Mouse (Mus musculus): ENCODE results near the gene Otop3. TPM values are rescaled to one million over a fixed set of nuclear protein-coding genes. Genes with fewer than 3 reads are reported as not detected.

Otop3 gene
- polyA plus RNA-seq, 1 experiment from 2014 or later, result not detected

DNA sequence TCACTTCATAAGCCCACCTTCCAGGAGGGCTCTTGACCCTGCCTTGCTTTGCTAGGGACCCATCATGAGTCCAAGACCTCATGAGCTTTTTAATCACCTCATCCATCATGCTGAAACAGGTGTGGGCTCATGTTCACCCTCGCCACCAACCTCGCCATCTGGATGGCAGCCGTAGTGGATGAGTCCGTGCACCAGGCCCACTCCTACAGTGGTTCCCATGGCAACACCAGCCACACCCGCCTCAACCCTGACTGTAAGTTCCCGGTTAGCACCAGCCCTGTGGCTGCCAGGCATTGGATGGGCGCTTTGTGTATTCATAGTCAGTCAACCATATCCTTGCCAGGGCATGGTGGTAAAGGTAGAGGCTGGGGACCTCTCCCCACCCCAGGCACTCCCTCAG is 7.8 kb upstream of the Otop3 start:
- H3K36me3 ChIP-seq (ENCODE audit: control insufficient read depth, insufficient read depth, low read length), result no peaks in the 10 kb centered on the region
- WGBS, result 51% methylated on average over 7 of the region's 7 CpGs
- 0 out of 2 replicates have a peak, but pooled peaks cover 2% of the 10 kb centered on the region for H3K4me1 ChIP-seq (ENCODE audit: control insufficient read depth, insufficient read depth, low read length)
- DNase-seq (ENCODE audit: low spot score) (peak; percentile 27), ATAC-seq (ENCODE audit: insufficient number of reproducible peaks, low FRiP score, low TSS enrichment, low read depth) (no peak)
- H3K27ac ChIP-seq (replicated peaks; ENCODE audit: low read depth, low read length), result no peak overlapping the region
- no peaks in the 10 kb centered on the region for H3K9me3 ChIP-seq (ENCODE audit: control insufficient read depth, low read length)
- no peak overlapping the region for H3K9ac ChIP-seq (ENCODE audit: low read length)
- peaks cover 30% of the 10 kb centered on the region for H3K27me3 ChIP-seq (ENCODE audit: control insufficient read depth, insufficient read depth, low read length)
- no peak overlapping the region for H3K4me3 ChIP-seq (ENCODE audit: low read depth, low read length)
- no peak overlapping the region for H3K4me2 ChIP-seq (ENCODE audit: low read depth, severe bottlenecking)

DNA sequence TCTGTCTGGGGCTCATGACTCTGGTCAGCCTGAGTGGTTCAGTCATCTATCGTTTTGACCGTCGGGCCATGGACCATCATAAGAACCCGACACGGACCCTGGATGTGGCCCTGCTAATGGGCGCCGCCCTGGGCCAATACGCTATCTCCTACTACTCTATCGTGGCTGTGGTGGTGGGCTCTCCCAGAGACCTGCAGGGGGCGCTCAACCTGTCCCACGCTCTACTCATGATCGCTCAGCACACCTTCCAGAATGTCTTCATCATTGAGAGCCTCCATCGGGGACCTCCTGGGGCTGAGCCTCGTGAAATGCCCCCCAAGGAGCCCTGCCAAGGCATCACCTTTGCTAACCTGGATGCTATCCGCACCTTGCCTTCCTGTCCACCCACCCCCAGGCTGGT is 5.2 kb upstream of the Otop3 start:
- no peaks in the 10 kb centered on the region for H3K36me3 ChIP-seq (ENCODE audit: control insufficient read depth, insufficient read depth, low read length)
- 71% methylated on average over 15 of the region's 15 CpGs for WGBS
- no peaks in the 10 kb centered on the region for H3K4me1 ChIP-seq (ENCODE audit: control insufficient read depth, insufficient read depth, low read length)
- no peak for ATAC-seq (ENCODE audit: insufficient number of reproducible peaks, low FRiP score, low TSS enrichment, low read depth)
- no peak overlapping the region for H3K4me3 ChIP-seq (ENCODE audit: low read depth, low read length)
- H3K4me2 ChIP-seq (ENCODE audit: low read depth, severe bottlenecking), result no peak overlapping the region
- no peak overlapping the region for H3K9ac ChIP-seq (ENCODE audit: low read length)
- no peaks in the 10 kb centered on the region for H3K9me3 ChIP-seq (ENCODE audit: control insufficient read depth, low read length)
- no peak overlapping the region for H3K27ac ChIP-seq (replicated peaks; ENCODE audit: low read depth, low read length)
- no peak for DNase-seq (ENCODE audit: low spot score)
- peaks cover 13% of the 10 kb centered on the region for H3K27me3 ChIP-seq (ENCODE audit: control insufficient read depth, insufficient read depth, low read length)

DNA sequence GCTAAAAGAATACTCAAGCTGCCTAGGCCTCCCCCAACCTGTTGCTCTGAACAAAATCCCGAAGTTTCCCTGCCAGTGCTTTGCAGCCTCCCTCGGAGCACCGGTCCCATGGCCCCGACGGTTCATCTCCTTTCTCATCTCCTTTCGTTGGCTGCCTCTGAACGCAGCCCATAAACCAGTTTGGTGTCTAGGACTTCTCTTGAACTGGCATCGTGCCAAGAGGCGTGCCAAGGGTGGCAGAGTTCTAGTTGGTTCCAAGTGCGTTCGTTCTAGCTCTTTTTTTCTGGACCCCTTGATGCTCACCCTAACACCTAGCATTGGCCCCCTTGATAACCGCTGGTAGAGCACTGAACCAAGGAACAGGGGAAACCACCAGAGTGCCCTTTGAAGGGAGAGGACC is 692 bp downstream of the Otop3 start:
- 58% methylated on average over 12 of the region's 12 CpGs for WGBS
- Histone ChIP-seq H3K4me2 (ENCODE audit: low read depth, severe bottlenecking) (no peak overlapping the region), H3K9me3 (ENCODE audit: control insufficient read depth, low read length) (no peaks in the 10 kb centered on the region), H3K27me3 (ENCODE audit: control insufficient read depth, insufficient read depth, low read length) (peaks cover 34% of the 10 kb centered on the region), H3K9ac (ENCODE audit: low read length) (no peak overlapping the region), H3K27ac (replicated peaks; ENCODE audit: low read depth, low read length) (no peak overlapping the region), H3K4me3 (ENCODE audit: low read depth, low read length) (no peak overlapping the region), H3K36me3 (ENCODE audit: control insufficient read depth, insufficient read depth, low read length) (no peaks in the 10 kb centered on the region), H3K4me1 (ENCODE audit: control insufficient read depth, insufficient read depth, low read length) (no peaks in the 10 kb centered on the region)
- ATAC-seq (ENCODE audit: insufficient number of reproducible peaks, low FRiP score, low TSS enrichment, low read depth) (no peak), DNase-seq (ENCODE audit: low spot score) (no peak)

DNA sequence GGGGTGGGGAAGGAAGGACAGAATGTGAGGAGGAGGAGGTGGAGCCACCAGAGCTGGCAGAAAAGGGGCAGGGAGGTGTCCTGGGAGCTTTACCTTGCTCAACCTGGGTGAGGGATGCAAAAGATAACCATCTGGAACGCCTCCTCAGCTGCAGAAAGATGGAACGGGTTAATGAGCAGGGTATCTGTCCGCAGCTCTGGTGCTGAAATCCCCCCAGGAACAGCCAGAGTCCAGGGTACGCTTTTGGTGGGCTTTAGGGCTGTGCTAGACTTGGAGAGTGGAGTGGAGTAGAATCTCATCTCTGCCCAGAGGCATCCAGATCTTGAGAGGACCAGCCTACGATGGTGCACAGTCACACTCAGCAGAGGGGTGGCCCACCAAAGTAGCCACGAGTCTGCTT is 1.6 kb downstream of the Otop3 start:
- 18% methylated on average over 6 of the region's 6 CpGs for WGBS
- H3K4me3 ChIP-seq (ENCODE audit: low read depth, low read length), result no peak overlapping the region
- no peaks in the 10 kb centered on the region for H3K36me3 ChIP-seq (ENCODE audit: control insufficient read depth, insufficient read depth, low read length)
- no peak overlapping the region for H3K27ac ChIP-seq (replicated peaks; ENCODE audit: low read depth, low read length)
- no peak overlapping the region for H3K4me2 ChIP-seq (ENCODE audit: low read depth, severe bottlenecking)
- no peak for ATAC-seq (ENCODE audit: insufficient number of reproducible peaks, low FRiP score, low TSS enrichment, low read depth)
- H3K27me3 ChIP-seq (ENCODE audit: control insufficient read depth, insufficient read depth, low read length), result peaks cover 34% of the 10 kb centered on the region
- H3K4me1 ChIP-seq (ENCODE audit: control insufficient read depth, insufficient read depth, low read length), result no peaks in the 10 kb centered on the region
- no peaks in the 10 kb centered on the region for H3K9me3 ChIP-seq (ENCODE audit: control insufficient read depth, low read length)
- DNase-seq (ENCODE audit: low spot score), result peak; percentile 73
- no peak overlapping the region for H3K9ac ChIP-seq (ENCODE audit: low read length)

DNA sequence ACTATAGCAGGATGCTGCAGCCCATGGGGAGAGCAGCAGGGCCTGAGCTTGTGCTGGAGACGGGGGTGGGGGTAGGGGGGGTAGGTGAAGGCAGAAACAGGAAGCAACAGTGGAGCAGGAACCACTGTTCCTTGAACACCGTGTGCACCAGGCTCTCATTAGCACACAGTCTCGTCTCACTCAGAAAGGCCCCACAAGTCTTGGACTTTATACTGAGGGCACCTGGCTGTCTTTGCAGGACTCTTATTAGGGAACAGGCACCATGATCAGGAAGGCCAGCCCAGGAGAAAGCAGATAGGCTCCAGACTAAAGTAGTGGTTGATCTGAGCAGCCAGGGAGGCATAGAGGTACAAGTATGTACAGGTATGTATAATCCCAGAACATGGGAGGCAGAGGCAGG is 2.8 kb downstream of the Otop3 start:
- Histone ChIP-seq H3K36me3 (ENCODE audit: control insufficient read depth, insufficient read depth, low read length) (no peaks in the 10 kb centered on the region), H3K4me2 (ENCODE audit: low read depth, severe bottlenecking) (no peak overlapping the region), H3K27ac (replicated peaks; ENCODE audit: low read depth, low read length) (no peak overlapping the region), H3K27me3 (ENCODE audit: control insufficient read depth, insufficient read depth, low read length) (peaks cover 34% of the 10 kb centered on the region), H3K9ac (ENCODE audit: low read length) (no peak overlapping the region), H3K4me1 (ENCODE audit: control insufficient read depth, insufficient read depth, low read length) (no peaks in the 10 kb centered on the region), H3K4me3 (ENCODE audit: low read depth, low read length) (no peak overlapping the region), H3K9me3 (ENCODE audit: control insufficient read depth, low read length) (no peaks in the 10 kb centered on the region)
- ATAC-seq (ENCODE audit: insufficient number of reproducible peaks, low FRiP score, low TSS enrichment, low read depth) (no peak), DNase-seq (ENCODE audit: low spot score) (no peak)
- 55% methylated on average over 3 of the region's 3 CpGs for WGBS

DNA sequence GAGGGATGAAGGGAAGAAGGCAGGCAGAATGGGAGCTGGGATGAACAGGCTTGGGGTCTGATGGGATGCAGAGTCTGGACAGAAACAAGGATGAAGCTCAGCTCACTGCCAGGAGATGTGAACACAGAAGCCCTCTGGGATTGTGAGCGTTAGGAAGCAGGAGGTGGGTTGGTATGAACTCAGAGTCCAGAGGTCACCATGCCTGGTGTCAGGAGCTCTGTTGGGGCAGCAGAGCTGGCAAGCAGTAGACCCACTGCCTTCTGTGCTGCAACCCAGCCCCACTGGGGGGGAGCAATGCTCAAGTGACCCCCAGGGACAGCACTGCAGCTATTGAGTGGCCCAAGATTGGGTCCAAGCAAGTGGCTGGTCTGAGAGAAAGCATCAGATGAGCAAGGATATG is 3.3 kb downstream of the Otop3 start:
- Histone ChIP-seq H3K4me1 (ENCODE audit: control insufficient read depth, insufficient read depth, low read length) (no peaks in the 10 kb centered on the region), H3K36me3 (ENCODE audit: control insufficient read depth, insufficient read depth, low read length) (no peaks in the 10 kb centered on the region), H3K4me3 (ENCODE audit: low read depth, low read length) (no peak overlapping the region), H3K9me3 (ENCODE audit: control insufficient read depth, low read length) (no peaks in the 10 kb centered on the region), H3K27me3 (ENCODE audit: control insufficient read depth, insufficient read depth, low read length) (peaks cover 34% of the 10 kb centered on the region), H3K4me2 (ENCODE audit: low read depth, severe bottlenecking) (no peak overlapping the region), H3K9ac (ENCODE audit: low read length) (no peak overlapping the region), H3K27ac (replicated peaks; ENCODE audit: low read depth, low read length) (no peak overlapping the region)
- ATAC-seq (ENCODE audit: insufficient number of reproducible peaks, low FRiP score, low TSS enrichment, low read depth) (no peak), DNase-seq (ENCODE audit: low spot score) (no peak)
- WGBS, result 75% methylated on average over 1 of the region's 1 CpGs

DNA sequence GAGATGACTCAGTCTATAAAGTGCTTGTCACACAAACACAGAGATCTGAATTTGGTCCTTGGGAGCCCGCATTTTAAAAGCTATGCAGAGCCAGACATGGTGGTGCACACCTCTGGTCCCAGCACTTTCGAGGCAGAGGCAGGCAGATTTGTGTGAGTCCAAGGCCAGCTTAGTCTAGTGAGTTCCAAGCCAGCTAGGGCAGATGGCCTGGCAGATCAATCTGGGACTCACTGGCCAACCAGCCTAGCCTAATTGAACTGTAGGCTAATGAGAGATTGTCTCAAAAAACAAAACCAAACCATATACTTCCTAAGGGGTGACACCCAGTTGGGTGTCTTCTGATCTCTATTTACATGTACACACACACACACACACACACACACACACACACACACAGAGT is 6.7 kb downstream of the Otop3 start:
- DNase-seq (ENCODE audit: low spot score) (no peak), ATAC-seq (ENCODE audit: insufficient number of reproducible peaks, low FRiP score, low TSS enrichment, low read depth) (no peak)
- Histone ChIP-seq H3K4me3 (ENCODE audit: low read depth, low read length) (no peak overlapping the region), H3K4me1 (ENCODE audit: control insufficient read depth, insufficient read depth, low read length) (peaks cover 17% of the 10 kb centered on the region), H3K36me3 (ENCODE audit: control insufficient read depth, insufficient read depth, low read length) (no peaks in the 10 kb centered on the region), H3K4me2 (ENCODE audit: low read depth, severe bottlenecking) (no peak overlapping the region), H3K9me3 (ENCODE audit: control insufficient read depth, low read length) (no peaks in the 10 kb centered on the region), H3K9ac (ENCODE audit: low read length) (no peak overlapping the region), H3K27ac (replicated peaks; ENCODE audit: low read depth, low read length) (no peak overlapping the region), H3K27me3 (ENCODE audit: control insufficient read depth, insufficient read depth, low read length) (peaks cover 7% of the 10 kb centered on the region)
- 64% methylated on average over 2 of the region's 2 CpGs for WGBS

DNA sequence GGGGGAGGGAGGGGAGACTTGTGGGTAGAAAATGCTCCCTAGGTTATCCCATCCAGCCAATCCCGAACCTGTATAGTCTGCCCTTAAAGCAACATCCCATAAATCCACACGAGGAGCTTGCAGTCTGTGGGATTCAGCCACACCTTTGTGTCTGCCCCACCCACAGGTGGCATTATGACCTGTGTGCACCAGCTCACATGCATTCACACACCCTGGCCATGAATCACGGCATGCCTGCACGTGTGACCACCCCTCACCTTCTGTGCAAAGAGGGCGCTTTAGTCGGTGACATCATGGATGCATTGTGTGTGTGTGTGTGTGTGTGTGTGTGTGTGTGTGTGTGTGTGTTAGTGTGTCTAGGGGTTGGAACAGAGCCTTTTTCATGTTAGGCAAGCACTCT is 7.3 kb downstream of the Otop3 start:
- peaks cover 23% of the 10 kb centered on the region for H3K4me1 ChIP-seq (ENCODE audit: control insufficient read depth, insufficient read depth, low read length)
- WGBS, result 77% methylated on average over 6 of the region's 6 CpGs
- H3K4me3 ChIP-seq (ENCODE audit: low read depth, low read length), result no peak overlapping the region
- DNase-seq (ENCODE audit: low spot score) (no peak), ATAC-seq (ENCODE audit: insufficient number of reproducible peaks, low FRiP score, low TSS enrichment, low read depth) (no peak)
- H3K4me2 ChIP-seq (ENCODE audit: low read depth, severe bottlenecking), result no peak overlapping the region
- peaks cover 5% of the 10 kb centered on the region; the same call in 1 of the 2 replicates for H3K27me3 ChIP-seq (ENCODE audit: control insufficient read depth, insufficient read depth, low read length)
- H3K27ac ChIP-seq (replicated peaks; ENCODE audit: low read depth, low read length), result no peak overlapping the region
- H3K9me3 ChIP-seq (ENCODE audit: control insufficient read depth, low read length), result no peaks in the 10 kb centered on the region
- H3K9ac ChIP-seq (ENCODE audit: low read length), result no peak overlapping the region
- H3K36me3 ChIP-seq (ENCODE audit: control insufficient read depth, insufficient read depth, low read length), result no peaks in the 10 kb centered on the region

DNA sequence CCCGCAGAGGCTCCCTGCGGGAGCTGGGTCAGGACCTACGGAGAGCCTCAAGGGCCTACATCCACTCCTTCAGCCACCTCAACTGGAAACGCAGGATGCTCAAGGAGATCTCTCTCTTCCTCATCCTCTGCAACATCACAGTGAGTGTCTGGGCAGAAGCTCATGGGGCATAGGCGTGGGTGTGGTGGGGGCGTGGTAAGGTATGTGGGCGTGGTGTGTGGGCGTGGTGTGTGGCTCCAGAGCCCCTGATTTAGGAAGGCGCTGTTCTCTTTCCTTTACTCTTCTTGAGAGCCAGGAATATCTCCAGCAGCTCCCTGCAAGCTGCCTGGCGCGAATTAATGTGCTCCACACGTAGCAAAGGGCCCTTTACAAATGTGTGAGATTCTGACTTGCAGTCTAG is 10.4 kb downstream of the Otop3 start:
- H3K27me3 ChIP-seq (ENCODE audit: control insufficient read depth, insufficient read depth, low read length), result no peaks in the 10 kb centered on the region
- H3K9ac ChIP-seq (ENCODE audit: low read length), result no peak overlapping the region
- 9% methylated on average over 12 of the region's 12 CpGs for WGBS
- DNase-seq (ENCODE audit: low spot score), result no peak
- peaks cover 30% of the 10 kb centered on the region for H3K4me1 ChIP-seq (ENCODE audit: control insufficient read depth, insufficient read depth, low read length)
- H3K4me2 ChIP-seq (ENCODE audit: low read depth, severe bottlenecking), result no peak overlapping the region
- no peaks in the 10 kb centered on the region for H3K36me3 ChIP-seq (ENCODE audit: control insufficient read depth, insufficient read depth, low read length)
- no peak for ATAC-seq (ENCODE audit: insufficient number of reproducible peaks, low FRiP score, low TSS enrichment, low read depth)
- H3K27ac ChIP-seq (replicated peaks; ENCODE audit: low read depth, low read length), result 0 out of 2 replicates have a peak overlapping the region, but pooled peaks have one; percentile 6
- no peaks in the 10 kb centered on the region for H3K9me3 ChIP-seq (ENCODE audit: control insufficient read depth, low read length)
- H3K4me3 ChIP-seq (ENCODE audit: low read depth, low read length), result no peak overlapping the region

All from limb, embryonic 11.5 days (tissue).